Mouse (Mus musculus): ENCODE results near the gene Csf2.

DNA sequence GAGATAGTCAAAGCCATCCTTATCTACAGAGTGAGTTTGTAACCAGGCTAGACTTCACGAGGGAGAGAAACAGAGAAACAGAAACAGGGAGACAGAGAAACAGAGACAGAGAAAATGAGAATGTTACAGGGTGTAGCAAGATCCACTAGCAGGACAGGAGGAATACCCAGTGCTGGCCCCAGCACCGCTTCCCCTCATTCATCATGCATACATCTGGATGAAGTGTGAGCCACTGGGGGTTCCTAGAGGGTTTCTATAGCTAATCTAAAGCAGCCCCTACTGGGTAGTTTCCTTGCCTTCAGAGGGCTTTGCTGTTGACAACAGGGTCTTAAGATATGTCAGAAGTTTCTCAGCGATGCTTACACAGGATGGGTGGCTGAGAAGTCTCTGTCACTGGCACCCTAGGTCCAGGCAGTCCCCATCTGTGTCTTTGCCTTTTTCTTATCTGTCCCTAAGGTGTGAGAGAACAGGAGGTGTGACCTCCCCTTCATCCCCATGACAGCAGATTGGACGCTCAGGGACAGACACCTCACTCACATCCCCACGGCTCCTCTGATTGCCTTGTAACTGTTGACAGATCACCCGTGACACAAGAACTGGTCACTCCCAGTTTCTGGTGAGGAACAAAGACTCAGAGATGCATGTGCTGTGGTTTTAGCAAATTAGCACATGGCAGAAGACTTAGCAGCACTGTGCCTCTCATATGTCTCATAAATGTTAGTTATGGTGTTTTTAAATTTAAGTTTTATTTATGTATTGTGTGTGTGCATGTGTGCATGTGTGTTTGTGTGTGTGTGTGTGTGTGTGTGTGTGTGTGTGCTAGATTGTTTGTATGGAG is 29.3 kb downstream of the Csf2 start:
- TF ChIP-seq CTCF (IDR thresholded peaks at IDR 0.05; ENCODE audit: extremely low read depth, insufficient read depth, low read length) (no peak), POLR2A (IDR thresholded peaks at IDR 0.05; ENCODE audit: extremely low read depth, insufficient read depth, low read length) (no peak)
